Mouse (Mus musculus) stomach, postnatal 0 days (tissue): ENCODE data around the gene Adm. TPM values are rescaled to one million over a fixed set of nuclear protein-coding genes. Genes with fewer than 3 reads are reported as not detected.
A peak's percentile ranks its signal among the peaks of the same experiment; 100 is the strongest.

ENCODE experiments used
- ATAC-seq: fragments of 200-750 bp; cut with Nextera tagmentation; 2 replicates; pipeline ENCODE4 v1.8.0; 2017; ENCODE audit not compliant: low FRiP score, low TSS enrichment
- DNase-seq: peaks from one replicate; pipeline ENCODE4 v3.0.0-alpha.2; 2016; ENCODE audit warnings: low spot score
- H3K27ac ChIP-seq: fragments of 300-500 bp; sonication (generic); replicated peaks from 2 replicates; pipeline ENCODE4 v1.5.1; 2014; ENCODE audit warnings: mild to moderate bottlenecking, control low read depth
- H3K27me3 ChIP-seq: fragments of 300-500 bp; sonication (generic); 2 replicates; pipeline ENCODE4 v1.6.1; 2014; ENCODE audit warnings: low read length; ENCODE audit not compliant: control insufficient read depth, insufficient read depth
- H3K36me3 ChIP-seq: fragments of 300-500 bp; sonication (generic); 2 replicates; pipeline ENCODE4 v1.6.1; 2014; ENCODE audit warnings: low read length, mixed read lengths; ENCODE audit not compliant: control insufficient read depth, insufficient read depth
- H3K4me1 ChIP-seq: fragments of 300-500 bp; sonication (generic); replicated peaks from 2 replicates; pipeline ENCODE4 v1.6.1; 2014; ENCODE audit warnings: antibody characterized with exemption; ENCODE audit not compliant: control insufficient read depth, insufficient read depth
- H3K4me2 ChIP-seq: fragments of 300-500 bp; sonication (generic); replicated peaks from 2 replicates; pipeline ENCODE4 v1.6.1; 2014; ENCODE audit warnings: low read depth, mild to moderate bottlenecking, control low read depth, moderate library complexity
- H3K4me3 ChIP-seq: fragments of 300-500 bp; sonication (generic); 2 replicates; pipeline ENCODE4 v1.5.1; 2014; ENCODE audit warnings: low read depth, low read length, control low read depth
- H3K9ac ChIP-seq: fragments of 300-500 bp; sonication (generic); 2 replicates; pipeline ENCODE4 v1.6.1; 2014; ENCODE audit warnings: mild to moderate bottlenecking, low read length, control low read depth, mixed read lengths
- H3K9me3 ChIP-seq: fragments of 300-500 bp; sonication (generic); 2 replicates; pipeline ENCODE4 v1.6.1; 2016; ENCODE audit warnings: low read length; ENCODE audit not compliant: control insufficient read depth
- CTCF ChIP-seq: IDR thresholded peaks from 2 replicates; pipeline ENCODE4 v1.5.1; 2016; ENCODE audit warnings: antibody characterized with exemption, low read depth, mild to moderate bottlenecking, moderate library complexity
- EP300 ChIP-seq: optimal IDR thresholded peaks from 2 replicates; pipeline ENCODE3; 2016; ENCODE audit warnings: antibody characterized with exemption
- WGBS: fragments of 180-500 bp; shearing (Covaris S2); extraction: QIAGEN DNeasy Blood & Tissue Kit; methylation state at CpG from one replicate; pipeline ENCODE4 v1.1.7; 2014; 5-methylcytosine and 5-hydroxymethylcytosine counted together
- polyA plus RNA-seq: library from polyadenylated mRNA; unstranded; fragments of >200 nt; fragmentation: Nextera tagmentation; extraction: Ambion mirVana; gene quantifications from 2 replicates; pipeline ENCODE4 v1.2.1, GENCODE M21; 2015

Adm gene
- polyA plus RNA-seq, 1 experiment from 2014 or later = 4.6 TPM

DNA sequence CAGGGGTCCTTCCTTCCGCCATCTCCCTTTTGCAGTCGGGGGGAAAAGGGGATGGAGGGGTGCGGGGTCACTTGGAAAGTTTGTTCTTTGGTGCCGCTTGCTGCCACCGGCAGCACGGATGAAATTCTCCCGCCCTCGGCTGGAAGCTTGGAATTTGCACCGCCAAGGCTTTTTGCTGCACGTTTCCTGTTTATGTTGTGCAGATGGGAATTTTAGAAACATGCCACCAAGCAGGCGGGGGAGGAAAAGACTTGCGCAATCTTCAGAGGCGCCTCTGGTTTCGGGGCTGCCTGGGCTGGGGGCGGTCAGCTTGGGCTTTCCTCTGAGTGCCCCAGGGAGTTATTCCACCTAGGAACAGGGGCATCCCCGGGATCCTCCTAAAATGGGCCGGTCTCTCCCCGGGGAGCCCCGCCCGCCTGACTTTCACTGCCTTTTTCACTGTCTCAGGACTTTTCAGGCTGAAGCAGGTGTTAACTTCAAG lies 12.3 kb upstream of the Adm start:
- Histone ChIP-seq H3K9ac (peak overlapping the region; percentile 96), H3K27me3 (no peaks in the 10 kb centered on the region), H3K27ac (peak overlapping the region; percentile 100), H3K4me3 (peak overlapping the region; percentile 94), H3K4me2 (peak overlapping the region; percentile 86), H3K4me1 (0 out of 2 replicates have a peak, but pooled peaks cover 2% of the 10 kb centered on the region), H3K9me3 (no peaks in the 10 kb centered on the region), H3K36me3 (no peaks in the 10 kb centered on the region)
- 0% methylated on average over 17 of the region's 20 CpGs for WGBS
- 0 out of 2 replicates have a peak, but pooled peaks have one; percentile 7 for TF ChIP-seq CTCF
- no peak for TF ChIP-seq EP300
- DNase-seq = peak; percentile 70
- ATAC-seq = peak; percentile 18; the same call in 1 of the 2 replicates

DNA sequence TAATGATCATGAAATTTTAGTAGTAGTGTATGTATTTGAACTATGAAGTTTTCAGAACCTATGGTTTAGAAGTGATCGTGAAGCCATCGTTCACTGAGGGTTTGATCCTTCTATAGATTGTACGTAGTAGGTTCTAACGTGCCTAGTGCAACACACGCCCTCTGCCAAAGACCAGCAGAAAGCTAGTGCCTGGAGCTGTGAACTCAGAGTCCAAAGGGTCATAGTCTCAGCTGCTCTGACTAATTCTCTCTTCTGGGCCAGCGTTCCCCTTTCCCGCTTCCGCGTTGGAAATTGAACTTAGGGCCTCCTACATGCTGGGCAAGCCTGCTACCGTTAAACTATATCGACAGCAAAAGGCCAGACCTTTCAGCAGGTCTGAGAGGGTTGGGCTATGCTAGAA lies 11.7 kb upstream of the Adm start:
- ATAC-seq = peak; percentile 67
- Histone ChIP-seq H3K27me3 (no peaks in the 10 kb centered on the region), H3K27ac (peak overlapping the region; percentile 100), H3K9me3 (no peaks in the 10 kb centered on the region), H3K9ac (no peak overlapping the region), H3K4me3 (peak overlapping the region; percentile 94), H3K4me2 (peak overlapping the region; percentile 86), H3K4me1 (0 out of 2 replicates have a peak, but pooled peaks cover 2% of the 10 kb centered on the region), H3K36me3 (no peaks in the 10 kb centered on the region)
- DNase-seq = peak; percentile 71
- 19% methylated on average over 11 of the region's 11 CpGs for WGBS
- TF ChIP-seq EP300 (no peak), CTCF (no peak)

DNA sequence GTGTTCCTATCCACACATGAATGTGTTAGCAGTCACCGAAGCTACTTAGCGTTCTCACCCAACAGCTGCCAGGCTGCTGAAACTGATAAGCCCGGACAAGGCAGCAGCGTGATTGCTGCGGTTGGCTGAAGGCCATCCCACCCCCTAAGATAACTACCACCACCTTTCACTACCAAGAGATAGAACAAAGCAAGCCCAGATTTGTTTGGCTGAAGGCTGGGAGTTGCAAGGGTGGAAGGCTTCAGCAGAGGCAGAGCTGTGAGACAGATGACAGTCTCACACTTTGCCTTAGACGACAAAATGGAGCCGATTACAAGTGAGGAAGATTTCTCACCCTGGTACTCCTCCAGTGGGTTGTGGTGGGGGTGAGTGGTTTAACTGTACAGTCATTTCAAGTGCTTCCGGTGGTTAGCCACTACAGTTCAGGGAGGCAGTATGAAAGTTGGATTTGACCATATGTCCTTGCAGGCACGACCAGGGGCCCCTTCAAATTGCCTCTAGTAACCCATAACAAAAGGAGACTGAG lies 8.3 kb upstream of the Adm start:
- Histone ChIP-seq H3K4me3 (no peak overlapping the region), H3K4me1 (no peaks in the 10 kb centered on the region), H3K9ac (no peak overlapping the region), H3K9me3 (no peaks in the 10 kb centered on the region), H3K36me3 (no peaks in the 10 kb centered on the region), H3K27me3 (no peaks in the 10 kb centered on the region), H3K4me2 (no peak overlapping the region), H3K27ac (no peak overlapping the region)
- DNase-seq = no peak
- ATAC-seq = no peak
- TF ChIP-seq EP300 = no peak
- no peak for TF ChIP-seq CTCF
- WGBS = 33% methylated on average over 9 of the region's 9 CpGs

DNA sequence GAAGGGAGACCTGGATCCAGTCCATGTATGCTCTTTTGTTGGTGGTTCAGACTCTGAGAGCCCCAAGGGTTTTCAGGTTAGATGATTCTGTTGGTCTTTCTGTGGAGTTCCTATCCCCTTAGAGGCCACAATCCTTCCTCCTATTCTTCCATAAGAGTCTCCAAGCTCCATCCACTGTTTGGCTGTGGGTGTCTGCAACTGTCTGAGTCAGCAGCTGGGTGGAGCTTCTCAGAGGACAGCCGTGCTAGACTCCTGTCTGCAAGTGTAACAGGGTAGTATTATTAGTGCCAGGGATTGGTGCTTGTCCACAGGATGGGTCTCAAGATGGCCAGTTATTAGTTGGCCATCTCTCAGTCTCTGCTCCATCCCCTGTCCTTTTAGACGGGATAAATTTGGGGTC lies 3.4 kb upstream of the Adm start:
- WGBS = 51% methylated on average over 2 of the region's 2 CpGs
- no peak for ATAC-seq
- H3K4me2 ChIP-seq = no peak overlapping the region
- no peak for DNase-seq
- H3K27ac ChIP-seq = no peak overlapping the region
- peaks cover 10% of the 10 kb centered on the region for H3K4me1 ChIP-seq
- H3K9ac ChIP-seq = no peak overlapping the region
- H3K9me3 ChIP-seq = no peaks in the 10 kb centered on the region
- TF ChIP-seq EP300 (no peak), CTCF (no peak)
- no peak overlapping the region for H3K4me3 ChIP-seq
- H3K27me3 ChIP-seq = no peaks in the 10 kb centered on the region
- H3K36me3 ChIP-seq = no peaks in the 10 kb centered on the region

DNA sequence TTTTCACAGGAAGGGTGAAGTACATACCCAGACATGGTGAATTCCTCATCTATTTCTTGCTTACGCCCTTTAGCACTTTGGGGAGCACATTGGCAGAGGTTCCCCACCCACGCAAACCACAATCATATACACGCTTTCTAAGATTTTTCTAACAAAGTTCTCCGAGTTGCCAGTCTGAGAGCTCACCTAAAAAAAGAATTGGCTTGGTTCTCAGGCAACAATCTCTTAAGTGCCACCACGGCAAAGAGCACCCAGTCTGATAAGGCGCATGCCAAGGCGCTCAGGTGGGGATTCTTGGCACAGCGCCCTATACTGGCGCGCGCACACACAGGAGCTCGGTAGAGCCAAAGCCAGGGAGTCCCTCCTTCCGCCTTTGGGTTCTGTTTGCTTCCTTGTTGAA lies 2.5 kb upstream of the Adm start:
- Histone ChIP-seq H3K27me3 (no peaks in the 10 kb centered on the region), H3K4me1 (peaks cover 12% of the 10 kb centered on the region), H3K27ac (no peak overlapping the region), H3K36me3 (no peaks in the 10 kb centered on the region), H3K9me3 (no peaks in the 10 kb centered on the region), H3K4me3 (no peak overlapping the region), H3K9ac (no peak overlapping the region), H3K4me2 (no peak overlapping the region)
- DNase-seq (peak; percentile 79), ATAC-seq (peak; percentile 54)
- WGBS = 72% methylated on average over 13 of the region's 13 CpGs
- TF ChIP-seq EP300 (no peak), CTCF (no peak)

DNA sequence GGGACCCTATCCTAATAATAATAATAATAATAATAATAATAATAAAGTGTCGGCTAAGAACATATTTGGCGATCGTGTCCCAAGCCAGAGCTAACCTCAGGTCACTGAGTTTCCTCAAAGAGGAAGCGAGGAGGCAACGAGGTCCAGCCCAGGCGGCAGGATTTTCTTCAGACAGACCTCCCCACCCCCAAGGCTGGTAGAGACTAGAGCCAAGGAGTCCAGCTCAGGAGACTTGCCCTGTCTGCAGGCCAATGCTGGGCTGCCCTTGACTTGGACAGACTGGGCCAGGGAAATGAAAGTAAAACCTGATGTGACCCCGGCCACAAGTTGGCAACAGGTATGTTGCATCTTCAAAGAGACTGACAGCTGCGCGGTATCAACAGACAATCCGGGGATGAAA lies 2.0 kb upstream of the Adm start:
- H3K9ac ChIP-seq = no peak overlapping the region
- H3K4me1 ChIP-seq = peaks cover 12% of the 10 kb centered on the region
- H3K4me3 ChIP-seq = no peak overlapping the region
- no peak for DNase-seq
- no peak for ATAC-seq
- no peak for TF ChIP-seq EP300
- no peak for TF ChIP-seq CTCF
- no peak overlapping the region for H3K27ac ChIP-seq
- H3K27me3 ChIP-seq = no peaks in the 10 kb centered on the region
- WGBS = 79% methylated on average over 10 of the region's 10 CpGs
- H3K9me3 ChIP-seq = no peaks in the 10 kb centered on the region
- no peaks in the 10 kb centered on the region for H3K36me3 ChIP-seq
- peak overlapping the region; percentile 43; the same call in 1 of the 2 replicates for H3K4me2 ChIP-seq
